Mouse (Mus musculus) cerebellum, adult 18-20 months (tissue): ENCODE measurements around the gene Desi2.
A peak's percentile ranks its signal among the peaks of the same experiment; 100 is the strongest.
"Not testable (repeated sequence)": the region's sequence is repeated elsewhere in the genome, so short reads cannot be mapped to it uniquely, and the experiment has no call there.

Experiments
- DNase-seq, 2 experiments: peaks; one replicate each; pipeline ENCODE4 v3.0.0; 2021

Desi2 gene

GRCm38 (mm10) chr1:178270635-178271034, 83.4 kb downstream of the Desi2 start:
- DNase-seq: no peak

DNA sequence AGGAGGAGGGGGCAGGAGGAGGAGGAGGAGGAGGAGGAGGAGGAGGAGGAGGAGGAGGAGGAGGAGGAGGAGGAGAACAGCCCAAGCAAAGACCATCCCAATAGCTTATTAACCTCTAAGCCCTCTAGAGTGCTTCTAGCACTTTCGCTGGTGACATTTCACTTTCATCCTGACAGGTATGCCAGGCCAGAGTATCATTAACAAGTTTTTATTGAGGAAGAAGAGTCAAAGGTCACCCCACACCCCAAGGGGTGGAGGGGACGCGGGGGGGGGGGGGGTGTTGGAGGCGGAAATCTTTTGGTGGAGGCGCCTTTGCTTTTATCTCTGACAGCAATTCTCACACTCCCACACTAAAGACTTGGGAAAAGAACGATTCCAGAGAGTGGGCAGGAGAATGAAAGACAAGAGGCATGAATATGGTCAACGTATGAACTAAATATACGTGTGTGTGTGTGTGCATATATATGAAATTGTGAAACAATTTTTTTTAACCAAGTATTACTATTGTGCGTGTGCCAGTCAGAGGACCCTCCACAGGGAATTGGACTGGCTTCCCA, 88.0 kb downstream of the Desi2 start:
- DNase-seq: no peak

- DNase-seq: no peak
These were observed 88.5 kb downstream of the Desi2 start for GRCm38 (mm10) chr1:178275738-178276053.

DNA sequence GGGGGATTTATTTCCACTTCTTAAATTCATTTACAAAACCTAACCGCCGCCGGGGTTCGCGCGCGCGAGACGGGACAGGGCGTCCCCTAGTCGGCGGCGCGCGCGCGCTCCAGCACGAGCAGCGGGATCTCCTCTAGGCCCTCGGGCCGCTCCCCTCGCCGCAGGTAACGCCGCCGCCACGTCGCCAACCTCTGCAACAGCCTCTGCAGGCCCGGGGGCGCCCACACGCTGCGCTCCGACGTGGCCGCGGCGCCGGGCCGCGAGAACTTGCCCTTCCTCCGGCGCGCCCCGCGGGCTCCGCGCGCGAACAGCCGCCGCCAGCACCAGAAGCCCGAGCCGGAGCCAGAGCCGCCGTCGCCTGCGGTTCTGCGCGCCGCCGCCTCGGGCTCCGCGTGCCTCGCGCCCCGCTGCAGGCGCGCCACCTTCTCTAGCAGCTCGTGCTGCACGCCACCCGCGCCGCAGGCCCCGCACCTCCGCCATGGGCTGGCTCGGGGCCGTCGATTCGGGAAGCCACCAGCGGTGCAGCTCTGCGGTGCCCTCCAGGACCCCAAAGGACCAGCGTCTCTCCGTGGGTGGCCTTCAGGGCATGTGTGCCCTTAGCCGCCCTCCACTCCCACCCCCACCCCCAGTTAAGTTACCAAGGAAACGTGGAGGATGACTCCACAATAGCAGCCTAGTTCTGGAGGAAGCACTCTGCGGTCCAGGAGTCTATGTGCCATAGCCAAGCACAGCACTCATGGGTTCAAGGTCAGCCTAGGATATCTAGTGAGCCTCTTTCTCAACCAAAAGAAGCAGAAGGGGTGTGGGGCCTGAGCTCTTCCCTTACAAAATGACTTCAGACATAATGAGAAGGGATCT, 89.1 kb downstream of the Desi2 start:
- DNase-seq: peak; percentile 68 to 79

- not testable (repeated sequence) for DNase-seq
These were observed 96.1 kb downstream of the Desi2 start for GRCm38 (mm10) chr1:178283314-178283713.

DNA sequence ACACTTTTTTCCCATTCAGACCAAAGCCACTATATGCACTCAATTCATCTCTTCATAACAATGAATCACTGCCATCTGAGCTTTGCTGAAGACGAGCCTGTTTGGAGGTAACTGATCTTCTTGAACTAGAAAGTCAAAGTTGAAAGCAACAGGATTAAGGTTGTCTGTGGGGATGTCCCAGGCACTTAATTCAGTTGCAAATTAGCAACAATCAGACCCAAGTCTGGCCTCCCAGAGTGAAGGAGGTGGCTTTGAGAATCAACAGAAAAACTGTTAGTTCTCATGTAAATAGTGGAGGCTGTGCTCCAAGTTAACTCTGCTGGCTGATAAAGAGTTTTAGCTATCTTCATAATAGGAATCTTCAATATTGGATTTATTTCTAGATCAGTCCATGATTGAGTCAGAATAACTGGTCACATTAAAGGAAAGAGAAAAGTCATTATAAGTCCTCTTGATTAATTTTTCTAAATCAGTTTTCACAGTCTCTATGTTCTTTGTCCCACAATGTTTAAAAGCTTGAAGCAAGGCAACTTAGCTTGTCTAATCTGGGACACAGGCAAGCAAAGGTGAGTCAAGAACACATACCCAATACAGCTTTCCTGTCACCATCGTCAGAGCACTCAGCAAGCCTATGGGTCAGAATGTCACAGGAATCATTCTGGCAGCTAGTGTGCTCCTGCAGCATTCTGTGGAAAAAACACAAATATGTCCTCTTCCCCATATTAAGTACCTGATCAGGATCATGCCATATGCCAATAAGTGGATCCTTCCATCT, 96.9 kb downstream of the Desi2 start:
- DNase-seq: no peak

GRCm38 (mm10) chr1:178287601-178288176, 100.5 kb downstream of the Desi2 start:
- no peak for DNase-seq

DNA sequence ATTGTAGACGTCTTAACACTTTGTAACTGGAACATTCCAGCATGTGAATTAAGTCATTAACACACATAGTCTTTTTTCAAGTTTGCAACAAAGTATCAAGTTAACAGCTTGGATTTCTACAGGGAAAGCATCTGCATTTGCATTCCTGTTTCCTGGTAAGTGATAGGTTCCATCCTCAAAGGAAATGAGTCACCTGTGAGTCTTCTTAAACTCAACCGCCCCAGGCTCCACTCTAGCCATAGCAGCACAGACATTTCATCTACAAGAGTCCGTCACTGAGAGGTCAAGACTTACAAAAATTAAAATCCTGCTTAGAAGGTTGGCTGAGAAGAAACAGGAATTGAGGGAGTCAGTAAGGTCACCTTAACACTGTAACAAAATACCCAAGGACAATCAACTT, 104.5 kb downstream of the Desi2 start:
- DNase-seq: no peak

- no peak for DNase-seq
These were observed 106.8 kb downstream of the Desi2 start for GRCm38 (mm10) chr1:178294051-178294450.

GRCm38 (mm10) chr1:178301261-178301660, 114.0 kb downstream of the Desi2 start:
- DNase-seq: not testable (repeated sequence)

DNA sequence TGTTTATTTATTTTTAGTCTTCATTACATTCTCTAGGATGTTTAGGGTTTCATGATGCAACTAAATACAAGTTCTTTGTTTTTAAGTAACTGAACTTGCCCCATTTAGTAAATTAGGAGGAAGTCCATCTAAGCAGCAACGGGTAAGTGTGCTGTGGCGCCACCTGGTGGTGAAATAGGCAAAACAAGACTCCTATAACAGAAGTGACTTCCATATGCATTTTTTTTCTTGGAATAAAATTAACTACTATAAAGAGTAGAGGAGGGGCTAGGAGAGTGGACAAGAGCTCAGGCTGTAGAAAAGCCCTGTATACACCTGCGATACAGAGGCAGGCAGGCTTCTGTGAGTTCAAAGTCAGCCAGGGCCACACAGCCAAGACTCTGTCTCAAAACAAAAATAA, 116.2 kb downstream of the Desi2 start:
- peak; percentile 72 to 82 for DNase-seq
